Mouse (Mus musculus) MEL (cell line): Measurements from ENCODE around the gene Prr5l. TPM values are rescaled to one million over a fixed set of nuclear protein-coding genes. Genes with fewer than 3 reads are reported as not detected.

Source experiments
- DNase-seq: peaks from one replicate; pipeline ENCODE4 v3.0.0; 2011; ENCODE audit warnings: low read depth, low spot score
- H3K27ac ChIP-seq: 2 replicates; pipeline ENCODE4 v1.5.1; 2012; ENCODE audit warnings: low read depth, mild to moderate bottlenecking, control low read depth, low read length, moderate library complexity; ENCODE audit not compliant: control insufficient read depth
- H3K27me3 ChIP-seq, 2 experiments: fragments of 150-350 bp in 1 of 2; sonication (generic) in 1 of 2; 2 replicates each; pipeline ENCODE4 v1.6.1; 2012; ENCODE audit warnings: low read length in 2 of 2, mild to moderate bottlenecking in 2 of 2, improper control_type of control experiment in 1 of 2, moderate library complexity in 1 of 2; ENCODE audit not compliant: insufficient read depth in 2 of 2, control insufficient read depth in 1 of 2
- H3K36me3 ChIP-seq, 2 experiments: 2 replicates each; pipeline ENCODE4 v1.6.1; 2012 to 2014; ENCODE audit warnings: low read length in 2 of 2, improper control_type of control experiment in 1 of 2, inconsistent platforms in 1 of 2, mild to moderate bottlenecking in 1 of 2; ENCODE audit not compliant: insufficient read depth in 2 of 2, control insufficient read depth in 1 of 2
- H3K4me1 ChIP-seq, 2 experiments: fragments of 150-350 bp in 1 of 2; sonication (generic) in 1 of 2; 2 replicates each; pipeline ENCODE4 v1.6.1; 2012; ENCODE audit warnings: low read length in 2 of 2, improper control_type of control experiment in 1 of 2, mild to moderate bottlenecking in 1 of 2; ENCODE audit not compliant: insufficient read depth in 2 of 2, control insufficient read depth in 1 of 2
- H3K4me3 ChIP-seq, 2 experiments: fragments of 150-350 bp in 1 of 2; sonication (generic) in 1 of 2; 2 replicates each; pipeline ENCODE4 v1.5.1; 2012; ENCODE audit warnings: low read depth in 2 of 2, low read length in 2 of 2, mild to moderate bottlenecking in 2 of 2, moderate library complexity in 2 of 2, control low read depth in 1 of 2, improper control_type of control experiment in 1 of 2; ENCODE audit not compliant: control insufficient read depth in 1 of 2, insufficient read depth in 1 of 2
- H3K79me2 ChIP-seq: 2 replicates; pipeline ENCODE4 v1.6.1; 2012; ENCODE audit warnings: mild to moderate bottlenecking, low read length, moderate library complexity; ENCODE audit not compliant: control insufficient read depth, poor library complexity, insufficient read depth
- H3K9ac ChIP-seq: 2 replicates; pipeline ENCODE4 v1.6.1; 2012; ENCODE audit warnings: low read depth, mild to moderate bottlenecking, control low read depth, low read length, moderate library complexity; ENCODE audit not compliant: control insufficient read depth, poor library complexity, severe bottlenecking
- H3K9me3 ChIP-seq: fragments of 150-350 bp; sonication (generic); replicated peaks from 2 replicates; pipeline ENCODE4 v1.6.1; 2012; ENCODE audit warnings: mild to moderate bottlenecking, low read length, improper control_type of control experiment, moderate library complexity; ENCODE audit not compliant: insufficient read depth
- CHD1 ChIP-seq: IDR thresholded peaks from 2 replicates; pipeline ENCODE4 v1.6.1; 2012; ENCODE audit warnings: low read depth, mild to moderate bottlenecking, inconsistent platforms, low read length, improper control_type of control experiment
- CHD2 ChIP-seq: IDR thresholded peaks from 2 replicates; pipeline ENCODE4 v1.6.1; 2011; ENCODE audit warnings: low read length, improper control_type of control experiment
- CTCF ChIP-seq, 3 experiments: IDR thresholded peaks in 2 of 3; conservative IDR thresholded peaks in 1 of 3; 2 replicates each; pipeline ENCODE4 v1.5.1; 2011 to 2012; ENCODE audit warnings: low read length in 3 of 3, low read depth in 2 of 3, mild to moderate bottlenecking in 2 of 3, improper control_type of control experiment in 1 of 3, inconsistent platforms in 1 of 3, mixed read lengths in 1 of 3, moderate library complexity in 1 of 3; ENCODE audit not compliant: control insufficient read depth in 1 of 3, insufficient read depth in 1 of 3, poor library complexity in 1 of 3, severe bottlenecking in 1 of 3
- GATA1 ChIP-seq: IDR thresholded peaks from 2 replicates; pipeline ENCODE4 v1.6.1; 2011; ENCODE audit warnings: low read depth, low read length, improper control_type of control experiment
- JUND ChIP-seq: IDR thresholded peaks from 2 replicates; pipeline ENCODE4 v1.6.1; 2011; ENCODE audit warnings: low read depth, mild to moderate bottlenecking, improper control_type of control experiment, low read length
- MAX ChIP-seq: IDR thresholded peaks from 2 replicates; pipeline ENCODE4 v1.6.1; 2011; ENCODE audit warnings: low read length, improper control_type of control experiment
- MAZ ChIP-seq: IDR thresholded peaks from 2 replicates; pipeline ENCODE4 v1.6.1; 2012; ENCODE audit warnings: low read depth, mild to moderate bottlenecking, inconsistent platforms, low read length, improper control_type of control experiment
- MEF2A ChIP-seq: IDR thresholded peaks from 2 replicates; pipeline ENCODE4 v1.6.1; 2014; ENCODE audit warnings: low read depth, mild to moderate bottlenecking, inconsistent platforms, low read length, improper control_type of control experiment; ENCODE audit not compliant: poor library complexity, insufficient replicate concordance, severe bottlenecking; ENCODE audit errors: extremely low read depth
- MXI1 ChIP-seq: IDR thresholded peaks from 2 replicates; pipeline ENCODE4 v1.6.1; 2011; ENCODE audit warnings: mild to moderate bottlenecking, low read depth, low read length, improper control_type of control experiment
- MYB ChIP-seq: IDR thresholded peaks from 2 replicates; pipeline ENCODE4 v1.6.1; 2011; ENCODE audit warnings: mild to moderate bottlenecking, low read depth, low read length, improper control_type of control experiment
- MYC ChIP-seq: IDR thresholded peaks from 2 replicates; pipeline ENCODE4 v1.6.1; 2011; ENCODE audit warnings: low read depth, mild to moderate bottlenecking, low read length, improper control_type of control experiment, moderate library complexity
- SMC3 ChIP-seq: IDR thresholded peaks from 2 replicates; pipeline ENCODE4 v1.6.1; 2011; ENCODE audit warnings: low read depth, low read length, improper control_type of control experiment
- TBP ChIP-seq: IDR thresholded peaks from 2 replicates; pipeline ENCODE4 v1.8.0; 2011; ENCODE audit warnings: low read depth, low read length, improper control_type of control experiment
- USF1 ChIP-seq: IDR thresholded peaks from 2 replicates; pipeline ENCODE4 v1.6.1; 2014; ENCODE audit warnings: low read depth, mild to moderate bottlenecking, inconsistent platforms, low read length, improper control_type of control experiment, moderate library complexity
- ZC3H11A ChIP-seq: IDR thresholded peaks from 2 replicates; pipeline ENCODE4 v1.6.1; 2012; ENCODE audit warnings: low read depth, mild to moderate bottlenecking, inconsistent platforms, low read length, improper control_type of control experiment
- polyA plus RNA-seq, 2 experiments: library from polyadenylated mRNA; stranded (reverse) in 1 of 2; unstranded in 1 of 2; fragments of >175 nt in 1 of 2; fragments of >200 nt in 1 of 2; gene quantifications; 2 replicates each; pipeline versions ENCODE4 v1.2.1 to v1.2.4; 2012; ENCODE audit warnings: low replicate concordance in 2 of 2, low read depth in 1 of 2; ENCODE audit not compliant: insufficient read length in 2 of 2, insufficient read depth in 1 of 2, missing spikeins in 1 of 2
- total RNA-seq: library from RNA; depleted of rRNA; stranded (reverse); fragments of 300-350 nt; gene quantifications from 2 replicates; pipeline ENCODE4 v1.2.3, GENCODE M21; 2012

Prr5l gene
- total and polyA plus RNA-seq, 3 experiments = 0.04 TPM; not detected in 2

DNA sequence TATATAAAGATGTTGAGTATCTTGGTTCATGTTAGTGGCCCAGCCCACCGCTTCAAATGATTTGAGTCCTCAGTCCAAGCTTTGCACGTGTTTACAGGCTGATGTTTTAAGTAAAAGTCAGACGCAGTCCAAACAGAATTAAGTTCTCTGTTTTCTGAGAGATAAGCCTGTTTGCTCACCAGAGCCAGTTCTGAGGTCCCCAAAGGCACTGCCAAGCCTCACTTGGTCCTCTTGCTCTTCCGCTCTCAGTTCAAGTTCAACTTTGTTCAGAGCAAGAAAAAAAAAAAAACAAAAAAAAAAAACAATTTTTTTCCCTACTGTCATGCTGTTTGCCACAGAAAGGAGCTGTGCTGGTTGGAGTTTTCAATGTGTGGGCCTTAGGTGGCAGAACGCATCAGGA lies 51.0 kb downstream of the Prr5l start:
- Histone ChIP-seq H3K4me3 (no peak overlapping the region), H3K79me2 (no peaks in the 10 kb centered on the region), H3K9me3 (no peaks in the 10 kb centered on the region), H3K9ac (no peak overlapping the region), H3K4me1 (no peaks in the 10 kb centered on the region; a peak in 1 of 4 replicates), H3K36me3 (no peaks in the 10 kb centered on the region), H3K27me3 (peaks cover 0 to 5% of the 10 kb centered on the region in 2 experiments), H3K27ac (no peak overlapping the region)
- TF ChIP-seq MAX (no peak), MXI1 (no peak), MYC (no peak), TBP (no peak), JUND (no peak), CTCF (IDR thresholded peaks at IDR 0.05 in 2 of 3, conservative IDR thresholded peaks at IDR 0.05 in 1 of 3; ENCODE audit: control insufficient read depth in 1 of 3, insufficient read depth in 1 of 3, low read depth in 2 of 3, low read length in 3 of 3, poor library complexity in 1 of 3, severe bottlenecking in 1 of 3) (no peak), CHD2 (no peak), MEF2A (no peak), CHD1 (no peak), USF1 (no peak), MAZ (no peak)
- DNase-seq = no peak

GRCm38 (mm10) chr2:101830186-101830915 lies 52.5 kb downstream of the Prr5l start:
- Histone ChIP-seq H3K9ac (no peak overlapping the region), H3K36me3 (no peaks in the 10 kb centered on the region), H3K27me3 (peaks cover 0 to 3% of the 10 kb centered on the region in 2 experiments), H3K9me3 (no peaks in the 10 kb centered on the region), H3K4me1 (no peaks in the 10 kb centered on the region; a peak in 1 of 4 replicates), H3K4me3 (no peak overlapping the region), H3K27ac (no peak overlapping the region), H3K79me2 (no peaks in the 10 kb centered on the region)
- TF ChIP-seq ZC3H11A = no peak
- no peak for TF ChIP-seq SMC3
- no peak for TF ChIP-seq GATA1
- no peak for TF ChIP-seq MYB
- DNase-seq = no peak

DNA sequence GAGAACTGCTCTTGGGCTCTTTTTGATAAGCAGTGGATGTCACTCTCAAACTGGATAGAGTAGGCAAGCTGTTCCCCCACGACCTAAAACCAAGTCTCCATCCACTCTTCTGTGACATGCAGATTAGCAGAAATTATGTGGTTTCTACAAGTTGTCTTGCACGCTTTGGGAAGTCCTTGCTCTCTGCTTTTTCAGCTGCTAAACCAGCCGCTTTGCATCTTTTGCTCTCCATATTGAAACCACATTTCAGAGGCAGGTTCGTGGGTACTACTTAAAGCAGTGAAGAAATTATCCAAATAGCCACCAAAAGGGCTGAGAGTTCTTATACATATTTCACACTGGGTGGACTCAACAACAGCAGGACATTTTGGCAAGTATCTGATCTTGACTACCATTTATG lies 53.8 kb downstream of the Prr5l start:
- DNase-seq = no peak
- H3K27ac ChIP-seq = no peak overlapping the region
- no peaks in the 10 kb centered on the region; a peak in 1 of 4 replicates for H3K4me1 ChIP-seq
- no peaks in the 10 kb centered on the region for H3K9me3 ChIP-seq
- H3K27me3 ChIP-seq = peaks cover 0 to 3% of the 10 kb centered on the region in 2 experiments
- no peaks in the 10 kb centered on the region for H3K36me3 ChIP-seq
- no peak overlapping the region for H3K4me3 ChIP-seq
- no peak overlapping the region for H3K9ac ChIP-seq
- no peaks in the 10 kb centered on the region for H3K79me2 ChIP-seq
- TF ChIP-seq SMC3 (no peak), USF1 (no peak)
